Mouse (Mus musculus): Measurements from ENCODE around the gene Nmur1. TPM values are rescaled to one million over a fixed set of nuclear protein-coding genes. Genes with fewer than 3 reads are reported as not detected.
"Not testable (repeated sequence)": the region's sequence is repeated elsewhere in the genome, so short reads cannot be mapped to it uniquely, and the experiment has no call there.

Nmur1 gene
- polyA plus RNA-seq, 1 experiment from 2014 or later, result not detected

DNA sequence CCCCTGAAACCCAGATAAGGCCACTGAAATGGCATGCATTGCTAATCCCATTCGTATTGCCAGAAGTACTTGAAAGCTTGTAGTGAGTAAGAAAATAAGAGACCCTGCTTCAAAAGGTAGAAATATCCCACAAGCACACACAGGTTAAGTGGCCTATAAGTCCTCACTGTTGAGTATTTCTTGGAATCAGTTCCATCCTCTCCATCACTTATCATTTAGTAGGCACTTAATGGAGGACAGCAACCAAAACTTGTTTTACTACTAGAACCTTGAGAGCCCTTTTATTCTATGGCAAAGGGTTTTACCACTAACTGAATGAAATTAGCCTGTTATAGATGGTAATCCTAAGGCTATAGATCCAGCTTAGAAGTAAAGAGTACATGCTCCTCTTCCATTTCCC is 77.9 kb downstream of the Nmur1 start:
- WGBS, result 70% methylated on average over 1 of the region's 1 CpGs
- H3K9ac ChIP-seq, result no peak overlapping the region
- no peak for ATAC-seq
- no peak overlapping the region for H3K4me2 ChIP-seq
- H3K27me3 ChIP-seq, result no peaks in the 10 kb centered on the region
- no peak overlapping the region for H3K4me3 ChIP-seq
- H3K9me3 ChIP-seq (replicated peaks), result no peaks in the 10 kb centered on the region
- H3K36me3 ChIP-seq (ENCODE audit: poor library complexity, severe bottlenecking), result peaks cover 68% of the 10 kb centered on the region
- H3K4me1 ChIP-seq, result no peaks in the 10 kb centered on the region
- H3K27ac ChIP-seq, result no peak overlapping the region

DNA sequence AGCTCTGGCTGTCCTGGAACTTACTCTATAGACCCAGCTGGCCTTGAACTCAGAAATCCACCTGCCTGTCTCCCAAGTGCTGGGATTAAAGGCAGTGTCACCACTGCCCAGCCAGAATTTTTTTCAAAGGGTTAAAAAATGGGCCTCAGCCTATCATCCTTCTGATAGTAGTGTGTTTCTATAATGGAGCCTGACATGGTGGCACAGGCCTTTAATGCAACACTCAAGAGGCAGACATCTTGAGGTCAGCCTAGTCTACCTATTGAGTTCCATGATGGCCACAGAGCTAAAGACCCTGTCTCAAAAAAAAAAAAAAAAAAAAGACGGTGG is 78.3 kb downstream of the Nmur1 start:
- no peak overlapping the region for H3K27ac ChIP-seq
- peaks cover 66% of the 10 kb centered on the region for H3K36me3 ChIP-seq (ENCODE audit: poor library complexity, severe bottlenecking)
- no peak overlapping the region for H3K4me2 ChIP-seq
- no peaks in the 10 kb centered on the region for H3K27me3 ChIP-seq
- H3K9ac ChIP-seq, result no peak overlapping the region
- no peaks in the 10 kb centered on the region for H3K9me3 ChIP-seq (replicated peaks)
- ATAC-seq, result no peak
- H3K4me1 ChIP-seq, result no peaks in the 10 kb centered on the region
- no peak overlapping the region for H3K4me3 ChIP-seq
- WGBS, result 47% methylated on average over 1 of the region's 1 CpGs

DNA sequence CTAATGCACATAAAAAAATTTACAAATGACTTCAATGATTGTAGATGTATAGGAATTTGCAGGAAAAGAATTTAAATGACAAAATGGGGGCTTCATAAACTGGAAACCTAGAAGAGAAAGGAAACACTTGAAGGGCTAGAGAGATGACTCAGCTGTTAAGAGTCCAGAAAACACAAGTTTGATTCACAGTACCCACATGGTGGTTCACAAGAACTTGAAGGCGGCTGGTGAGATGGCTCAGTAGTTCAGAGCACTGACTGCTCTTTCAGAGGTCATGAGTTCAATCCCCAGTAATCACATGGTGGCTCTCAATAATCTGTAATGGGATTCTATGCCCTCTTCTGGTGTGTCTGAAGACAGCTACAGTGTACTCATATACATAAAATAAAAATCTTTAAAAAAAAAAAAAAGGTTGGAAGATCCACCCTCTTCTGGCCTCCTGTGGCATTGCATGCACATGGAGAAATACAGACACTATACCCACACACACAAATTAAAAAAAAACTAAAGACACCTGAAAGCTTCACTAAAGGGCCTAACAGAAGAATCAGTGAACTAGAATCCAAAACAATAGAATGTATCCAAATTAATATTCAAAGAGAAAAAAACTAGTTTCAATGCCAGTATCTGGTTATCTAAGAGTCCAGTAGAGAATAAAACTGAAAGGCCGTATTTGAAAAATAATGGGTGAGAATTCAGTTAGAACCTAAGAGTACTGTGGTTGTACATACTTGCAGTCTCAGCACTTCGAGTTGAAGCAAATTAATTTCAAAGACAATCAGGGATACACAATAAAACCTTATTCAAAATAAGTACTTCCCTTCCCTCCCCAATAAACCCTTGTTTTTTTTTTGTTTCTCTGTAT is 78.9 kb downstream of the Nmur1 start:
- H3K4me3 ChIP-seq, result no peak overlapping the region
- peaks cover 60% of the 10 kb centered on the region for H3K36me3 ChIP-seq (ENCODE audit: poor library complexity, severe bottlenecking)
- H3K27me3 ChIP-seq, result no peaks in the 10 kb centered on the region
- H3K9ac ChIP-seq, result no peak overlapping the region
- no peaks in the 10 kb centered on the region for H3K9me3 ChIP-seq (replicated peaks)
- no peaks in the 10 kb centered on the region for H3K4me1 ChIP-seq
- no peak overlapping the region for H3K27ac ChIP-seq
- WGBS, result 81% methylated on average over 3 of the region's 3 CpGs
- ATAC-seq, result no peak
- H3K4me2 ChIP-seq, result no peak overlapping the region

GRCm38 (mm10) chr1:86345956-86346355 is 80.1 kb downstream of the Nmur1 start:
- H3K4me3 ChIP-seq, result no peak overlapping the region
- H3K27me3 ChIP-seq, result no peaks in the 10 kb centered on the region
- no peak overlapping the region for H3K4me2 ChIP-seq
- H3K9me3 ChIP-seq (replicated peaks), result no peaks in the 10 kb centered on the region
- ATAC-seq, result no peak
- WGBS, result 93% methylated on average over 4 of the region's 4 CpGs
- H3K9ac ChIP-seq, result no peak overlapping the region
- H3K4me1 ChIP-seq, result no peaks in the 10 kb centered on the region
- H3K36me3 ChIP-seq (ENCODE audit: poor library complexity, severe bottlenecking), result peaks cover 49% of the 10 kb centered on the region
- H3K27ac ChIP-seq, result no peak overlapping the region

GRCm38 (mm10) chr1:86345069-86345468 is 81.0 kb downstream of the Nmur1 start:
- no peak overlapping the region for H3K4me2 ChIP-seq
- peaks cover 40% of the 10 kb centered on the region for H3K36me3 ChIP-seq (ENCODE audit: poor library complexity, severe bottlenecking)
- H3K9me3 ChIP-seq (replicated peaks), result no peaks in the 10 kb centered on the region
- no peak overlapping the region for H3K4me3 ChIP-seq
- no peak overlapping the region for H3K9ac ChIP-seq
- H3K4me1 ChIP-seq, result no peaks in the 10 kb centered on the region
- no peak overlapping the region for H3K27ac ChIP-seq
- H3K27me3 ChIP-seq, result no peaks in the 10 kb centered on the region
- 94% methylated on average over 4 of the region's 4 CpGs for WGBS
- ATAC-seq, result no peak

GRCm38 (mm10) chr1:86343969-86344861 is 81.8 kb downstream of the Nmur1 start:
- Histone ChIP-seq H3K36me3 (ENCODE audit: poor library complexity, severe bottlenecking) (peaks cover 31% of the 10 kb centered on the region), H3K9me3 (replicated peaks) (no peaks in the 10 kb centered on the region), H3K4me2 (no peak overlapping the region), H3K4me1 (no peaks in the 10 kb centered on the region), H3K4me3 (no peak overlapping the region), H3K27ac (no peak overlapping the region), H3K9ac (no peak overlapping the region), H3K27me3 (no peaks in the 10 kb centered on the region)
- 85% methylated on average over 4 of the region's 4 CpGs for WGBS
- no peak for ATAC-seq

- 92% methylated on average over 1 of the region's 1 CpGs for WGBS
Observed at GRCm38 (mm10) chr1:86343087-86343645, 82.9 kb downstream of the Nmur1 start.

GRCm38 (mm10) chr1:86342371-86342770 is 83.7 kb downstream of the Nmur1 start:
- no peak overlapping the region for H3K27ac ChIP-seq
- H3K4me2 ChIP-seq, result no peak overlapping the region
- no peaks in the 10 kb centered on the region for H3K27me3 ChIP-seq
- H3K9ac ChIP-seq, result no peak overlapping the region
- whole genome bisulfite sequencing, result 97% methylated on average over 2 of the region's 2 CpGs
- no peak overlapping the region for H3K4me3 ChIP-seq
- peaks cover 13% of the 10 kb centered on the region; the same call in 1 of the 2 replicates for H3K36me3 ChIP-seq (ENCODE audit: poor library complexity, severe bottlenecking)
- ATAC-seq, result no peak
- no peaks in the 10 kb centered on the region for H3K4me1 ChIP-seq
- H3K9me3 ChIP-seq (replicated peaks), result no peaks in the 10 kb centered on the region

More at GRCm38 (mm10) chr1:86343087-86343645, 82.9 kb downstream of the Nmur1 start:
- no peak for ATAC-seq
- Histone ChIP-seq H3K4me1 (no peaks in the 10 kb centered on the region), H3K9ac (no peak overlapping the region), H3K27ac (no peak overlapping the region), H3K36me3 (ENCODE audit: poor library complexity, severe bottlenecking) (peaks cover 21% of the 10 kb centered on the region), H3K4me2 (no peak overlapping the region), H3K4me3 (no peak overlapping the region), H3K27me3 (no peaks in the 10 kb centered on the region), H3K9me3 (replicated peaks) (no peaks in the 10 kb centered on the region)

DNA sequence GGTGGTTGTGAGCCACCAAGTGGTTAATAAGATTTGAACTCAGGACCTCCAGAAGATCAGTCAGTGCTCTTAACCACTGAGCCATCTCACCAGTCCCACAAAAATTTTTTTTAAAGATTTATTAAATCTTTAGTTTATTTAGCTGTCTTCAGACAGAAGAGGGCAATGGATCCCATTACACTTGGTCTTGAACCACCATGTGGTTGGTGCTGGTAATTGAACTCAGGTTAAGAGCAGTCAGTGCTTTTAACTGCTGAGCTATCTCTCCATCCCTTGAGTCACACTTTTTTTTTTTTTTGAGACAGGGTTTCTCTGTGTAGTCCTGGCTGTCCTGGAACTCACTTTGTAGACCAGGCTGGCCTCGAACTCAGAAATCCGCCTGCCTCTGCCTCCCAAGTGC is 84.9 kb downstream of the Nmur1 start:
- not testable (repeated sequence) for H3K27me3 ChIP-seq; H3K36me3 ChIP-seq (ENCODE audit: poor library complexity, severe bottlenecking); H3K4me2 ChIP-seq; ATAC-seq; H3K27ac ChIP-seq; H3K9ac ChIP-seq; H3K4me3 ChIP-seq; H3K9me3 ChIP-seq (replicated peaks); H3K4me1 ChIP-seq
- WGBS, result 96% methylated on average over 2 of the region's 2 CpGs

- Histone ChIP-seq H3K9me3 (replicated peaks) (no peaks in the 10 kb centered on the region), H3K27ac (no peak overlapping the region), H3K27me3 (no peaks in the 10 kb centered on the region), H3K9ac (no peak overlapping the region), H3K4me2 (no peak overlapping the region), H3K4me1 (no peaks in the 10 kb centered on the region), H3K36me3 (ENCODE audit: poor library complexity, severe bottlenecking) (no peaks in the 10 kb centered on the region), H3K4me3 (no peak overlapping the region)
- peak; percentile 75; the same call in 1 of the 2 replicates for ATAC-seq
- WGBS, result 33% methylated on average over 4 of the region's 4 CpGs
Observed at GRCm38 (mm10) chr1:86339156-86339812, 86.7 kb downstream of the Nmur1 start.

GRCm38 (mm10) chr1:86336330-86336729 is 89.7 kb downstream of the Nmur1 start:
- WGBS, result 43% methylated on average over 2 of the region's 2 CpGs
- Histone ChIP-seq H3K36me3 (ENCODE audit: poor library complexity, severe bottlenecking) (no peaks in the 10 kb centered on the region), H3K4me2 (no peak overlapping the region), H3K4me1 (no peaks in the 10 kb centered on the region), H3K27ac (no peak overlapping the region), H3K4me3 (no peak overlapping the region), H3K9ac (no peak overlapping the region), H3K27me3 (no peaks in the 10 kb centered on the region), H3K9me3 (replicated peaks) (no peaks in the 10 kb centered on the region)
- no peak for ATAC-seq

All from forebrain, embryonic 13.5 days (tissue).